Mouse (Mus musculus) adrenal gland, postnatal 4 days (tissue): ENCODE measurements around the gene Hoxa3. TPM values are rescaled to one million over a fixed set of nuclear protein-coding genes. Genes with fewer than 3 reads are reported as not detected.

ENCODE experiments used
- DNase-seq, 2 experiments: peaks; one replicate each; pipeline ENCODE4 v3.0.0; 2021 to 2022; ENCODE audit warnings: low spot score in 2 of 2, mixed read lengths in 2 of 2
- total RNA-seq, 2 experiments: library from RNA; stranded (reverse); gene quantifications; 2 replicates each; pipeline ENCODE4 v1.2.3; 2021

Hoxa3 gene
- total RNA-seq, 2 experiments from 2014 or later = 13.3 to 15.6 TPM

DNA sequence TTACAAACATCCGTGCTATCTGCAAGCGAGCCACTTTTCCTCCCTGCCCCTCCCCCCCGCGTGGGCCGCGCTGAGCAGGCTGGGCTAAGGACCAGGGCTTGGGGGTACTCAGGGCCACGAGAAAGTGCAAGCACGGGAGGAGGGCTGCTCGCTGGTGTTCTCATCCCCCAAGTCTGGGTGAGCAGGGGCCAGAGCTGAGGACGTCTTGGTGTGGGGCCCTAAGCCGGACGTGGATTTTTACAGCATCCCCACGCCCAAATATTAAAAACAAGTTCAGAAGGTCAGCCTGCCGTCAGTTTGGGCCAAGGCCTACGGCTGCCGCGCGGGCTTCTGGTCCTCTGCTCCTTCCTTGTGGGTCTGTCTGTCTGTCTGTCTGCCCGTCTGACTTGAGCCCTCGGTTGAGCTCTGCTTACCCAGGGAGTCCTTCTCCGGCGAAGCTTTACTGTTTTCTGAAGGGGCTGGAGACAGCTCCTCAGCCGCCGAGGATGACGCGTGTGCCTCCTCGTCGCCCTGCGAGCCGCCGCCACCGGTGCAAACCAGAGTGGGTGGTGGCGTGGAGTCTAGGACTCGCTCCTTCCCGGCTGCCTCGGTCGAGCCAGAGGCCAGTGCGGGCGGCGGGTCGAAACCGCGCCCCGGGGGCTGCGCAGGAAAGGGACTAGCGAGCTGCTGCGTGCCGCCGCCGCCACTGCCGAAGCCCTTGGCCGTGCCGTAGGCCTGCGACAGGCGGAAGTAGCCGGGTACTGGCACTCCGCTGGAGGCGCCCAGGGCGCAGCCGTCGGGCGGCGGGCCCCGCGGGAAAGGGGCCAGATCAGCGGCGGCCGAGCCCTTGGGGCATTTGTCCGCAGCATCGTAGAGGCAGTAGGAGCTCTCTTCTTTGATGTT, 20.7 kb upstream of the Hoxa3 start:
- no peak for DNase-seq

DNA sequence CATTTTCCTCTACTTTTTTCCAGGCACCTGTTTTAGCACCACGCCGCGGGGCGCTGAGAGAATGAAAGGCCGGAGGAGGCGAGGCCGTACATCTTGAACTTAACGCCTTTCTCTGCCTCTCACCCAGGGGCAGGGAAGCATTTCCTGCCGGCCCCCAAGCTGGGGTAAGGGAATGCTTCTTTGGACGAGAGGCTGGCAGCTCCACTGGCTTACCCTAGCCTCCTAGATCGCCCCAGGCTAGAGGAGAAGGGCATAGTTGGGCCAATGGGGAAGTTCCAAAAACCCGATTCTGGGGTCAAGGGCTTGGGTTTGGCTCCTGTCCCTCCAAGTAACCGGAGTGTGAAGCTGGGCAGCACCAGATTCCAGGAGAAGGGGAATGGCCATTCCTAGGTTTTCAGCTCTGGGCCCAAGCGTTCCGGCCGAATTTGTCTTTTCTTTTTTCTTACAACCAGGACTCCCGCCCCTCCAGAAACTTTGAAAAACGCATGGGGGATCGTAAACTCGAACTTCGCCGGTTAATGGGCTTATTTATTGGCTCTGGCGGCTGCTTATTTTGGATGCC, 19.9 kb upstream of the Hoxa3 start:
- no peak for DNase-seq

DNA sequence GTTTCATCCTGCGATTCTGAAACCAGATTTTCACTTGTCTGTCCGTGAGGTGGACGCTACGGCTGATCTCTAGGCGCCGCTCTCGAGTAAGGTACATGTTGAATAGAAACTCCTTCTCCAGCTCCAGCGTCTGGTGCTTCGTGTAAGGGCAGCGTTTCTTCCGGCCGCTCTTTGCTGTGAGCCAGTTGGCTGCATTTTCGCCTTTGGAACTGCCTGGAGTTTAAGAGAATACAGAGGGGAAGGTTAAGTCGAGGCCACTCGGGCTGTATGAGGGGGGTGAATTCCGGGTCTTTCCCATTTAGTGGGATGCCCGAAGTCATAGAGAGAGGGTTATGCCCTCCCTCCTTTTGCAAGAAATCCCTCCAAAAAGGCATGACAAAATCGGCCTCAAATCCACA, 19.4 kb upstream of the Hoxa3 start:
- no peak for DNase-seq

DNA sequence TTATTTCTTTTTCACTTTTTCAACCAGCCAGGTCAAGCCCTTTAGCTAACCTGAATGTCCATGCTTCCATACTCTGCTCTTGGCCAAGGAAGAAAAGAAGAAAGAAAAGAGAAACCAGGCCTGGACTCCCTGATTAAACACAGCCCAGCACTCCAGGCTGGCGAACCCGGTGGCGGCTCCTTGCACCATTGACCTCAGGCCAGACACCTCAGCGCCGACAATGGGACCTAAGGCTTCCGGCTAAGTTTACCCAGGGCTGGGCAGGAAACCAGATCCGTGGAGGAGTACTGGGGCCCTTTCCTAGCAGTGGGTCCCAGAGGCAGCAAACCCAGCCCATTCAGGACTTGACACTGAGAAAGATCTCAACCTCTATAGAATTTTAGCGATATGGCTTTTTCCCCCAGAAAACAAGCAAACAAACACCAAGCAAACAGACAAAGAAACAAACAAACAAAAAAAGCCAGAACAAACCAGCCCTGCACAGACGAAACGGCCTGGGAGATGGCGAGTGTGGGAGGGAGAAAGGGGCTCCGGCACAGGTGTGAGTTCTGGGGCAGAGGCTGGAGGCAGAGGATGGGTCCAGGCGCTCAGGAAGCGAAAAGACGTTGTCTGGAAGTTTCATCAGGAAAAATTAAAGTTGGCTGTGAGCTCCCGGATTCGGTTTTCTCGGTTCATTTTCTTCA, 18.9 kb upstream of the Hoxa3 start:
- DNase-seq = no peak

DNA sequence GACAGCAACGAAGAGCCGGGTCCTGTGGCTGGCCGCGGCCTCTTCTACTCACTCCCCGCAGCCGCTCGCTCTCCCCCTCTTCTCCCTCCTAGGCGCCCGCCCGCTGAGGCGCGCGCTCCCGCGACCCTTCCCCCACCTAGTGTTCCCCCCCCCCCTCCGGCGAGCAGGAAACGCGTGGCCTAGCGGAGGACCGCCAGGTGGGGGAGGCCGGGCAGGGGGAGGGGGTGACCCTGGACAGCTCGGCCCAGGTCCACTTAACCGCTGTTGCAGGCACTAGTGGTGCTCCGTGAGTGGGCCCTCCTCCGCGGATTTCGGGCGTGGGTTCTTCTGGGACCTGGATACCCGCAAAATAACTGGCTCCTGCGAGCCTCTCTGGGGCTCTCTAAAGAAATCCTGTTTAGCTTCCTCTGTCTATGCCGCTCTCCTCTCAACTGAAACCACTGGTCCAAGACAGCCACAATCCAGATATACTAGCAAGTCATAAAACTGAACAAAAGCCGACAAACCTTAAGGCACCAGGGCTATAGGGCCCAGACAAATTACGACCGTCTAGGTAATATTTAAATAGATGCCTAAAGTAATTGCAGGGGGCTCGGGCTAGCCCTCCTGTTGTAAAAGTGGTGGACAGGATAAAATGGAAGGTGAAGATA, 17.5 kb upstream of the Hoxa3 start, which contains the start of gene Hoxa9:
Hoxa9 (minus strand) TSS at position 574 of the 650 bp plus-strand sequence.
- no peak for DNase-seq

DNA sequence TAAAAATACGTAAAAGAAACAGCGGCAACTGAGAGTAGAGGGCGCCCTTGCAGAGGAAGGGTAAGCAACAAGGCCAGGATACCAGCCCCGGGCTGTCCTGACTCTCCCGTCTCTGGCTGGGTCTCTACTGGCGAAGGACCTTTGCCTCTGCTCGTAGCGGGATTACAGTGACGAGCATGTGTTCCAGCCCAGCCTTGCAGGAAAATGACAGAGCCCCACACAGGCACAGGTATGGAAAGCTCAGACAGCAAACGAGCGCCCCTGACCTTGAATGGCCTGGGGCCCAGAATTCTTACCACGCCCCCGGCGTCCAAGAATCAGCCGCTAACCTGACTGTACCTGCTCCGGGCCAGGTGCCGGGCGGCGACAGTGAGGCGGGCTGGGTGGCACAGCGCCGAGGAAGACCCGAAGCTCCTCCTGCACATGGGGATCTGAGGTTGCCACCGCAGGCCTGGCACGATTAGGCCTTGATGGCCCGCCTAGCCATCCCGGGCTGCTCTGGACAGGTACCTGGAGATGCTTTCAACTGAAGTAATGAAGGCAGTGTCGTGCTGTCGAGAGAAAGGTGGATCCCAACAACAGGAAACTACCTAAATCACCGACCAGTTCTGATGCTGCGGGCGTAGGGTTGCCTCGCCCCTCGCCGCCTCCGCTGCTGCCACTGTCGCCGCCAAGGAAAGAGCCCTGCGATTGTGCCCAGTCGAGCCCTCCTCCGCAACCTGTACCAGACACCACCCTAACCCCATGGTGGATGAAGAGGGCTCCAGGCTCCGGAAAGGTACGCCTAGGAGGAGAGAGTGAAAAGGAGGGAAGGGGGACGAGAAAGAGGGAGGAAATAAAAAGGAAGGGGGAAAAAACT, 16.7 kb upstream of the Hoxa3 start:
- no peak for DNase-seq

DNA sequence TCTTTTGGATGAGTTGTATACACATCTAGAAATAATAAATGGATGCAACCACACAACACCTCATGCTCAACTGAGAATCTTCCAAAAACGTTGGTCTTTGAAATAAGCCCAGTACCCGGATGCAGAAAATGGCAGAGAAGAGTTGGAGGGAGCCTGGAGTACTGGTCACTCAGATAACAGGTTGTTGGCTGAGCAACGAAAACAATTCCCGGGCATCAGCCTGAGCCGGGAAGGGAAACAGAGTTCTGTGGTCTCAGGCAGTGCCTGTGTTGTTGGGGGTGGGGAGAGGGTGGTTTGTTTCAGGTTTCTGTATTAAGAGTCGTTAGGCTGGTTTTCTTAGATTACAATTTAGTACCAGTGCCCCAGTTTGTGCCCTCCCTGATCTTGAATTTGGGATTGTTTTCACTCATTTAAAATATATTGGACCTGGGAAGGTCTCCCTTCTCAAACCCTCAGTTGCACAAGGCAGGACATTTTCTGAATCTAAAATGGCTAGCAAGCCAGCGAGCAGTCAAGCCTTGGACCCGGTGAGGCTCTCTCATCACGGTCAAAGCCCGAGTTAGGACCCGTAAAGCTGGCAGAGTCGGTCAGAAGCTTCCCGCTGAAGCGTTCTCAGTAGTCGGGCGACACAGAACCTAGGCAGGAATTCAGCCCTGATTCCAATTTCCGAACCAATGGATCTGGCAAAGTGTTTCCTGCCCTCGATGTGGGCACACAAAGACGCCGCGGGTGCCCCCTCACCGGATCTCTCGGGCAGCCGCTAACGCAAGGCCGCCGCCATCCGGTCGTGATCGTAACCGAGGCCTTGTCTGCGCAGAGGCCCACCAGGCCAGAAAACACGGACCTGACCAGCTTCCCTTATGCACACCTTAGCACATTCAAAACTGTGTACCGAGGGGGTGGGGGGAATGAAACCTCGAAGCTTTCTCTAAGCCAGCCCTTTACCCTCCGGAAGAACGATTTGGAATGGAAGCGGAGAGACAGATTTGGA, 15.6 kb upstream of the Hoxa3 start:
- no peak for DNase-seq

DNA sequence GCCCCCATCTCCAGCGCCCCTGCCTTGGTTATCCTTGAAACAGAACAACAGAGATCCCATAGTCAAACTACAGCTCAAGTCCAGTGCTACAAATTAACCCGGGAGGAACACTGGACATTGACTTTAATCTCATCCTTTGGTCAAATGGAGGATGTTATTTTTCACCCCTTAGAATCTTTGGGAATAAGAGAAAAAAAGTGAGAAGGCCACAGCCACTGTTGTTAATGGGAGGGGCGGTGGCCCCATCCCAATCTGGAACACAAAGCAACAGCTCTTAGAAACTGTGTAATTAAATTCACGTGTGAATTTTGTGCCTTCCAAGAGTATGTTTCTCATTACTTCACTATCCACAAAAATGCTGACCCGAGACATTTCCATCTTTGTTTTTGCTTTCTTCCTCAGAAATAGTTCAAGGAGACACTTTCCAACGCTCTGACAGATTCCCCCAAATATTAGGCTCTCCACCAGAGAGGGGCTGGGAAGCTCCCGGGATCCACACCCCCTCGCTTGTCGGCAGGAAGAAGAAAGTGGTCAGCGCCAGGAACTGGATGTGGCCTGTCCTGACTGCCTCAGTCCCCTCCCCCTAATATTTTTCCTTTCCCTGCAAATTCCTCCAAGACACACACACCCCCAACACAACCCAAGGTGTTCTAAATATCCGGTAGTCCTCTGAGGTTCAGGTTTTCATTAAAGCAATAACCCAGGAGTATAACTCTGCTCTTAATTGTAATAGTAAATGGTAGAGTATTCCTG, 14.5 kb upstream of the Hoxa3 start:
- DNase-seq = no peak

DNA sequence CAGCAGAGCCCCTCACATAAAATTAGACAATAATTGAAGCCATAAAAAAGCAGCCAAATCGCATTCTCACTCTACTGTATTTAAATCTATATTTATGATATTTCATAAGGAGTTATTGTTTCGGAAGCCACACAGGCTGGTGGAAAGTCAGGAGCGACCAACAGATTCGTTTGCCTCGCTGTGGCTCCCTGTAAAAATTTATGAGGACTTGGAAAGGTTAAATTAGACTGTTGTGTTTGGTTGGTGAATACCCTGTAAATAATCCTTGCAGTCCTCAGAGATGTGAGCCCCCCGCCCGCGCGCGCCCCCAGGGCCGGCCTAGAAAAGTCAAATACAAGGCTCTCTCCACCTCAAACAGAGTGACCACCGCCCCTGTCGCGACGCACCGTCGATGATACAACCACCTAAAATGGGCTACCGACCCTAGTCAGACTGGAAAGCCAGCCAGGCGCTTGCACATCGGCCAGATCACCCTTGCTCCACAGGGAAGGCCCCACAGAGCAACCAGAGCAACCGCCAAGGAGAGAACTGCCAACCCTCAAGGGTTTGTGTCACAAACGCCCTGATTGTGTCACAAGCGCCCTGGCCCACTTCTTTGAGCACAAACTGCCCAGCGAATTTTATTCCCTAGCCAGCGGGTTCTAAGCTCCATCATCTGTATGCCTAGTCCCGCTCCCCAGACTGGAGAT, 13.6 kb upstream of the Hoxa3 start:
- DNase-seq = no peak

DNA sequence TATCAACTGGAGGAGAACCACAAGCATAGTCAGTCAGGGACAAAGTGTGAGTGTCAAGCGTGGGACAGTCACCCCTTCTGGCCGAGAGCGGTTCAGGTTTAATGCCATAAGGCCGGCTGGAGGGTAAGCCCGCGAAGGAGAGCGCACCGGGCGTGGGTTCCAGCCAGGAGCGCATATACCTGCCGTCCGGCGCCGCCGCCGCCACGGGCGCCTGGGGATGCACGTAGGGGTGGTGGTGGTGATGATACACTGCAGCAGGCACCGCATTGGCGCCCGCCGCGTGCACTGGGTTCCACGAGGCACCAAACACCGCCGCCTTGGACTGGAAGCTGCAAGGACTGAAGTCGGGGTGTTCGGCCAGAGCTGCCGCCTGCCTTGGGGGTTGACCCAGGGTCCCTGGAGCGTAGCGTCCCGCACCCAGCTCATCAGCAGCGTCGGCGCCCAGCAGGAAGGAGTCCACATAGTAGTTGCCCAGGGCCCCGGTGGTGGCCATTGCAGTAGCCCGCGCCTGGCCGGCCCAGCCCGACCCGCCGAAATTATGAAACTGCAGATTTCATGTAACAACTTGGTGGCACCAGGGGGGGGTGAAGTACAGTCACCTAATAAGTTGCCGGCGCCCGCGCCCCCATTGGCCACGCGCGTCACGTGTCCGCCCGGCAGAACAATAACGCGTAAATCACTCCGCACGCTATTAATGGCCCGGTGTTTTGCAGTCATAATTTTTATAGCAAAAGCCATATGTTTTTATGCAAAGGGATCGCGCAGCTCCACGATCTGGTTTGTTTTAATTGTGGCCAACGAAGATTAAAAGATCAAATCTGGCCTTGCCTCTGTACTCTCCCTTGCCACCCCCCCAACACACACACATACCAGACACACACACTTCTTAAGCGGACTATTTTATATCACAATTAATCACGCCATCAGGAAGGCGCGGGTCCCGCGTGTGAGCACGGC, 12.8 kb upstream of the Hoxa3 start:
- no peak for DNase-seq

DNA sequence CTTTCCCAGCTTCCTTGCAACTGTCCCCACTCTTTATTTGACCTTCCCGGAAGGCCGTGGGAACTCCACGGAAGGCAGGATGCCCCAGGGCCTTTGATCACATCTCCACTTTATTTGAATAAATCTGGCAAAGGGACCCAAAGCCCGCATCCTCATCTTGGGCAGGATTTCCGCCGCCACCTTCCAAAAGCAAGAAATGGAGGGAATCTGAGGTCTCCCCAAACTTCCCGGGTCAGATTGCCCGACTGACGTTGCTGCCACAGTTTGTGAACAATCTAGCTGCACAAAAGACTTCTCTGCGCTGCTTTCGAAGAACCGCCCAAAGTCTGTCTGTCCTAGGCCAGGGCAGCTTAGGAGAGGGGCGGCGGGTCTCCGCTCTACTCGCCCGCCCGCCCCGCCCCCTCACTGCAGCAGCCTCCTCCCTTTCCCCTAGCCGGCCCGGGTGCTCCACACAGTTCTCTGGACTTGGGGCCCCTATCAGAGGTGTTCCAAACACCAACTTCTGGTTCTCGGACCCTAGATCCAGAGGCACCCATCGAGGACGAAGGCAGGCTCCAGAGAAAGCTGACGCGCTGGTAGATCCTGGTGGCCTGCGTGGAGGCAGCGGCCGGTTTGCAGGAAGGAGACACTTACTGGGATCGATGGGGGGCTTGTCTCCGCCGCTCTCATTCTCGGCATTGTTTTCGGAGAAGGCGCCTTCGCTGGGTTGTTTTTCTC, 11.9 kb upstream of the Hoxa3 start:
- no peak for DNase-seq

DNA sequence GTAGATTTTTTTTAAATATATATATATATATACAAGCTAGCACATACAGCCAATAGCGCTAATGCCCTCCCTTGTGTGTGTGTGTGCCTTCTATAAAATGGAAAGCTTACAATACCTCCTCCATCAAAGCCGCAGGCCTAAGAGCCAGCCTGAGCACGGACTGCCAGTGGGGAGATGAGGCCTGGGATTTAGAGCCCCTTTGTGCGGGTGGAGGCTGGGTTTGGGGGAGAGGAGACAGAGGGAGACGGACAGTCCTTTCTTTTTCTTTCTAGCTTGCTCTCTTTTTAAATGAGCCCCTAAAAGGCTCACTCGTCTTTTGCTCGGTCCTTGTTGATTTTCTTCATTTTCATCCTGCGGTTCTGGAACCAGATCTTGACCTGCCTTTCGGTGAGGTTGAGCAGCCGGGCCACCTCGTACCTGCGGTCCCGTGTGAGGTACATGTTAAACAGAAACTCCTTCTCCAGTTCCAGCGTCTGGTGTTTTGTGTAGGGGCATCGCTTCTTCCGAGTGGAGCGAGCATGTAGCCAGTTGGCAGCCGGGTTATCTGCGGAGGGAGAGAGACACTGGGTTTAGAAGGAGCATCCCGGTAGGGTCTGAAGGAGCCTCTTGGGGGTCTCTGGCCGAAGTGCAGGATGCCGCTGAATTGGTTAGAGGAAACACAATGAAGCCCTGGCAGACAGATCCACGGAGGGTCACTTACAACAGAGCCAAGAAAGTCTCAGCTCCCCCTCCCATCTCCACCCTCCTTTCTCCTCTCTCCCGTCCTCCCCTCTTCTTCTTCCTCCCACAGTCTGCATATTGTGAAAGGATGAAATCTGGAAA, 11.0 kb upstream of the Hoxa3 start:
- no peak for DNase-seq

DNA sequence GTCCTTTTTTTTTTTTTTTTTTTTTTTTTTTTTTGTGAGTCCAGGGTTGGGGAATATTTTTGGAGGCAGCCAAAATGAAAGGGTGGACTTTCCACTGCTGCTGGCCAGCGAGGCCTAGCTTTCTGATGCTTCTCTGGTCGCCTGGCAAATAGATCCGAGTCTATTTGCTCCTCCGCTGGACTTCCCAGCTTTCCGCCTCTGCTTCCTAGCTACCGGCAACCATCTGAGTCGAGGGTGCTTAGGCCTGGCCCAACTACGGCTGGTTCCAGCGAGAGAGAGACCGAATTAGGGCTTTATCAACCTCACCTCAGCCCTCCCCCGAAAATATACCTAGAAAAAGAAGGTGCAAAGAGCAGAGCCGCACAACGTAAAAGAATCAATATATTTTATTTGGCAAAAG, 9.6 kb upstream of the Hoxa3 start:
- no peak for DNase-seq

DNA sequence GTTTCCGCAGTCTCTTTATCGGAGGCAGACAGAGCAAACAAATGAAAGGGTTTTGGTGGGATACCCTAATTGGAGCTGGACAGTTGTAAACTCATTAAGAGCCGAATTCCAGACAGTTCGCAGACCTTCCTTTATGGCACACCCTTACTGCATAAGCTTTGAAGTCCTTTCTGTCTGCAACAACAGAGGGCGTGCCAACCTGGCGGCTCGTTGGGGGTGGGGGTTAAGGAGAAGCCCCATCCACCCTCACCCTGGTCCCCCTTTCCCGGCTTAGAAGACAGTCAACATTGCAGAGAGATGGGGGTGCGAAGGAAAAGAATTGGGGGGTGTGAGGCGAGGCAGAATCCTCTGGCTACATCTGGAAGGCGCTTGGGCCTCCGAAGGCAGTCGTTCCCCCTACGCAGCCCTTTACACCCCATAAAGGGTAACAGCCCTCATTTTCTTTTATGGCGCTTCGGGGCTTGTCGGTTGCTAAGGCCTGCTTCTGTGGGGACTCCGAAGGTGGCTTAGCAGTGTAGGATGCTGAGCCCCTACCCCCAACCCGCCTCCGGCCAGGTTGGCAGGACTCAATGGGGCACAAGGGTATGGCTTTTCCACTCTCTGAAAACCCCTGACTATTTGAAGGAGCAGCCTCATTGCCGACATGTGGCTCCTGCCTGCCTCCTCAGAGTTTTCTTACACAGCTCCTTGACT, 9.0 kb upstream of the Hoxa3 start:
- no peak for DNase-seq
